Mouse (Mus musculus) ovary, postnatal 36 days (tissue): ENCODE results near the gene Nek1.

Experiments
- DNase-seq: peaks from one replicate; pipeline ENCODE4 v3.0.0; 2022; ENCODE audit warnings: low spot score, mixed read lengths

Gene Nek1

DNA sequence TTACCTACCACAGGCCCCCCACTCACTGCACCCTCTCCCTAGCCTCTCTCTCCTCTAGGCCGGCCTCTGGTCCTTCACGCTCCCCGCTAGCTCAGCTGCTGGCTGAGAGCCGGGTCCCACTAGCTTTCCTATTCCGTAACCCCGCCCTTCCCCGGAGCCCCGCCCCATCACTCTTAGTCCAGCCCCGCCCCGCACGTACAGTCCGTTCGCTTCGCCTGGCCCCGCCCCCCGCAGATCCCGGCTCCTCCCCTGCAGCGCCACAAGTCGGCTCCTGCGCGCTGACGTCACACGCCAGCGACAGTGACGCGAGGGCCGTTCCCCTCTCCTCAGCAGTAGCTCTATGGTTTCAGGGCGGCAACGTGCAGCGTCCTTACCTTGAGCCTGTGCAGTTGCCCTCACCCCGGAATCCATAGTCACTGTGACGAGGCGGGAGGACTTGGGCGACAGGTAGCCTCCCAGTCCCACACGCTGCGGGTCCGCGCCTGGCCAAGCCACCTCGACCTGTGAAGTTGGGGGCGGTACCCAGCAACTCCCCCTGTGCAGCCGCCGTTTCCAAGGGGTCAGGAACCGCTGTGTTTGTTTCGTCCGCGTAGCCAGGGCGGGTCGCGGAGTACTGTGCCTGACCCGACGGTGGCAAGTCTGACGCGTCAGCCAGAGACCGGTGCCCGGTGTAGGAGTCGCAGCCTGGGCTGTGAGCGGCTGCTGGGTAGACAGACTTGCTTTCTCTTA, at the start of gene Nek1:
Gene Nek1, plus strand, starts transcription at position 286 of the 729 bp plus-strand sequence.
- peak; percentile 97 for DNase-seq

DNA sequence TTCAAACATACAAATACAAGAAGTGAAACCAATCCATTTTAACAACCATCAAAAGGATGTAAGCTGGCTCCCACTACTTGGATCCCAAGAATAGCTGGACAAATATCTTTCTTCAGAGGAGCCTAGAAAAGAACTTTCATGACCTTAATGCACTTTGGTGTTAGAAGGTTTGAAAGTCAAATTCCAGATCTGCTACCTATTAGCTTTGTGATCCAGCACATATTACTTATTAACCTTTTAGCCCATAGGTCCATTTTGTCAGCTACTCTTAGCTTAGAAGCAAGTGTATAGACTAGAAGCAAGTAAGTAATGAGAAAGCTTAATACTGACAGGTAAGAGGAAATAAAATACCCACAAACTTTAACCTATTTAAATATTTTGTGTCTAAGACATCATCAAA, 45.5 kb upstream of the Nek1 start:
- no peak for DNase-seq

DNA sequence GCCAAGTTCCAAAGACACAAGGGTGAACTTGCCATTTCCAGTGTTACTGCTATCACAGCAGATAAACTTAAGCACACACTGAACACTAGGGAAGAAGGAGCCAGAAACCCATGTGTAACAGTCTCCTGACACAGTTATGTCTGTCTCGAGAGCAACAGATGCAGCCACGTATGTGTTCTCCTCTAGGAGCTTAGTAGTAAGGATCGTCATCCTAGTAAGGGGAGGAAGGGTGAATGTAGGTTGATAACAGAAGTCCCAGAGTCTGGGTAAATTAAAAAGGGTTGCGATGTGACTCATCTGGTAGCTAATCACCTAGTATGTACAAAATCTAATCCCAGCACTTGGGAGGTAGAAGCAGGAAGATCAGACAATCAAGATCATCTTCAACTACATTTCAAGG, 43.1 kb upstream of the Nek1 start:
- no peak for DNase-seq

DNA sequence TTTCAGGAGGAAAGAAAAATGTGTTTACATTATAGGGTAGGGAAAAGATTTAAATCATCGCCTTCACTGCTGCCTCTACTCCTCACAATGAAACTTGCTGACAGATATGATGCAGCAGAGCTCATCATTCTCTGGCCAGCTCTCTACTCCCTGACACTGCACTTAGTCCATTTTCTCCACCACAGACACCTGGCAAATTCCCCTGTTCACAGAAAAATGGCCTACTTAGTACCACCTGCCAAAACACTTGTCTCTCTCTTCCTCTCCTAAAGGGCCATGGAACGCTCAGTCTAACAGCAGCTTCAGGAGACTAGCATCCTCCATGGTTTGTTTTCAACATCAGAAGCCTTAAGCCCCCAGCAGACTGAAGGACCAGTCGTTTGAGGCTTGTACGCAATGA, 41.7 kb upstream of the Nek1 start:
- no peak for DNase-seq

DNA sequence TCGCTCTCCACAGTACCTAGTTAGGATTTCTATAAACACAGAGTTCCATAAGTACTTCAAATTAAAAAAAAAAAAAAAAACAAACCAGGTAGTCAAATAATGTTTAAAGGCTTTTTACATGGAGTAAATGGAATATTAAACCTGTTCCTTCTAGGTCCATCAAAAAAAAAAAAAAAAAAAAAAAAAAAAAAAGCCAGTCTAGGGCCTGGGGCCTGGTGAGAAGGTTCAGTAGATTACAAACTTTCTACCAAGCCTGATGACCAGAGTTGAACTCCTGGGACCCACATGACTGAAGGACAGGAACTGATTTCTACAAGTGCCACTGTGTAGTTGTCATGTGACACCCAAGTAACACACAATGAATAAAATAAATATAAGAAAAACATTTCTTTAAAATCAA, 41.2 kb upstream of the Nek1 start:
- no peak for DNase-seq

DNA sequence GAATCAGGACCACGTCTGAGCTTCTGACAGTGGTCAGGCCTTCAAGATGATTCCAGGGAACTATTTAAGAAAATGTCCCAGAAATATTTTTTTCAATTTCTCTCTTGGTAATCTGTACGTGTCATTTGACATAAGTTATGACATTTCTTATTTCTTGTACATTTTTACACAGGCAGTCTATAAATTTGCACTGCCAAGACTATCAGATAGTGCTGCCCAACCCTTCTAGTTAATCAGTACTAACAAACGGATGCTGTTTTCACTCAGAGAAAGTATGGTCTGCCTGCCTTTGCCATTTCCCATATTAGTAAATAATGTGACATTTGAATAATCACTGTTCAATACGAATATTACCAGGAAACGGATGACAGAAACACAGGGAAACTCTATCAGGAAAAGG, 40.2 kb upstream of the Nek1 start:
- DNase-seq: no peak

DNA sequence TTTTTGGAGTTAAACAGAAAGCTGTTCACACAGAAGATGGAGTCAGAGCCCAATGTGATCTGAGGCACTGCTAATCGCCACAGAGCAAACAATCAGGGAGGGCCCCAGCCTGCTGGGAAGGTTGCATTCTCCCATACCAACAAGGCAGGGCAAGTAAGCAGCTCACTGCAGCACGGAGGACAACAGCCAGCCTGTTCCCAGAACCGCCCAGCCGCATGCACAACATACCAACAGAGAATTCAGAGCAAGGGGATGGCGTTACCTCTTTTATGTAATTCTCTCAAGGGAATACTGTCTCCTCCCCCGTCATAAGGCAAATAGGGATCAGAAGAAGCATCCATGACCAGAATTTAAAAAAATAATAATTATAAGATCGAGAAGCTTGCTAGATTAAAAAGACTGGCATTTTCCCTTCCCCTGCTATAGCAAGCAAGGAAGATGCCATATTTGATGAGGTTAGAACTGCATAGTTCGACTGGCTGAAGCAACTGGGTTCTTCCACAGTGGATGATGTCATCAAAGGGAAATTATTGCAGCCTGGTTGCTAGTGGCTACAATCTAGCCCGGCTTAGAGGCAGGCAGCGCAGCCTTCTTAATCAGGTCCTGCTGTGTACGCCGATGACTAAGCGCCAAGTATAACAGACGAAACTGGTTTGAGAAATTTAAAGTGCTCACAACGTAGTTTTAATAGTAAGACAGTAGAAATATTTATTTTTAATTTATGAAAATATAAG, 38.5 kb upstream of the Nek1 start:
- DNase-seq: peak; percentile 49

DNA sequence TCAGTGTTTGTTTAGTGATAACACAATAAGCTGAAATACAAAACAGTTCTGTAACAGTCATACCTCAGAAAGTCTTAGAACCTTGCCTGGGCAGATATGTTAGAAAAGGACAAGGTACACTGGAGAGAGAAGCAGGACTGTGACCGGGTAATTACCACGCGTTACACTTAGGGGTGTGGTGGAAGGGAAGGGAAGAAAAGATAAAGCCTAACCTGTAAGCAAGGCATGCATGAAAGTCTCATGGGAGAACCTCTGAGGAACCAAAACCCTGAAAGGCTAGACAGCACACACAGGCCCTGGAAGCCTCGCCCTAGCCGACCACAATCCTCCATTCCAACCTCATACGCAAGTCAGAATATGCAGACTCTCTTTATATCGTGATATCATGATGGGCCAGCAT, 36.1 kb upstream of the Nek1 start:
- no peak for DNase-seq

DNA sequence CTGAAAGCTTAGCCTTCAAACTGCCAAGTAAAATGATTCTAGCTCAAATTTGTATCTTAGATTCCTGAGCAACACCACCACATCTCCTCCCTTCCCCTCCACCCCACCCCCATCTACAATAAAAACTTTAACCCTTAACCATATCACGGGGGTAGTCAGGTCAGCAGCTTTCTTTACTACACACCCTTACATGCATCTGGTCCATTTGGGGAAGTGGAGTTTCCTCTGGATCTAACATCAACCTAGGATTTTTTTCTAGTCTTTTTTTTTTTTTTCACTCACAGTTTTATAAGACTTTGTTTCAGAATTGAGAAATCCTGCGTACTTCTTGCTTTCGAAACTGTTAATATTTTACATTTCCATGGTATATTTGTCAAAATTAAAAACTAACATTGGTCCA, 30.2 kb upstream of the Nek1 start:
- no peak for DNase-seq

DNA sequence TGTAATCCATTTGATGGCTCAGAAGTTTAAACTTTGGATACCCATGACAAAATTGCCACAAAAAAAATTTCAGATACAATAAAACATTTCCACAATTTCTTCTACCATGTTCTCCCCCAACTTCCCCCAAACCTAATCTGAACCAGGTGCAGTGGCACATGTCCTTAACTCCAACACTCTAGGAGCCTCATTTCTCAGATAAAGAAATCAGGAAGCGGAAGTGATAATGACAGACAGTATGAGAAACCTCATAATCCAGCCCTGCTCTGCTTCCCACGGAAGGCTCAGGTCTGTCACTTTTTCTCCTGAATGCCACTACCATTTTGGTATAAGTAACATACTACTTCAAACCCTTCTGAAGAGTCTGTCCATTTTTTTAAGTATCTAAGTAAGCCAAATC, 29.1 kb upstream of the Nek1 start:
- no peak for DNase-seq

DNA sequence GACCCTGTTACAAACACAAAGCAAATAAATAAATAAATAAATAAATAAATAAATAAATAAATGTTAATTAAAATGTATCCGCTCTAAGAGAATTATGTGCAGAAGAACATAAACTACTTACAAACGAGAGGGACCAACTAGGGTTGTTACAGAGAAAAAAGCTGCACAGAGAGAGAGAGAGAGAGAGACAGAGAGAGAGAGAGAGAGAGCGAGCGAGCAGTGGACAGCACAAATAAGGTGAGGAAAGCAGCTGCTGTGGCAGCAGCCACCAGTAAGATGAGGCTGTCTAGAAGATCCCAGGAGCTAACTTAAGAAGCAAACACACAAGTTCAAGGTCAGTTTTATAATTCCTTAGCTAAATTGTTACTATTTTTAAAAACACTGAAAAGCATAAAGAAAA, 28.5 kb upstream of the Nek1 start:
- no peak for DNase-seq

DNA sequence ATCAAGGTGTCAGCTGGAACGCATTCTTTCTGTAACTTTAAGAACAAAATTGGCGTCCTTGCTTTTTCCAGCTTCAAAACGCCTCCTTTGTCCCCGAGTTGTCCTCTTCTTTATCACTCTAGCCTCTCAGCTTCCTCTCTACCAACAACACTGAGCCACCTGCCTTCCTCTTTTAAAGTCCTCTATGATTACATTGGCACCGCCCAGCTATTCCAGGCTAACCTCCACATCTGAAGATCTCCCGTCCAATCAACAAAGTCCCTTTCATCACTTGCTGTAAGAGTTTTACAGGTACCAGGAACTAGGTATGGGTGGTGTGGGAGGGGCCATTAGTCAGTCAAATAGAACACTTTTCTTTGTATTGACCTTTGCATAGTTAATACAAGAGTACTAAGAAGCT, 27.7 kb upstream of the Nek1 start:
- no peak for DNase-seq

DNA sequence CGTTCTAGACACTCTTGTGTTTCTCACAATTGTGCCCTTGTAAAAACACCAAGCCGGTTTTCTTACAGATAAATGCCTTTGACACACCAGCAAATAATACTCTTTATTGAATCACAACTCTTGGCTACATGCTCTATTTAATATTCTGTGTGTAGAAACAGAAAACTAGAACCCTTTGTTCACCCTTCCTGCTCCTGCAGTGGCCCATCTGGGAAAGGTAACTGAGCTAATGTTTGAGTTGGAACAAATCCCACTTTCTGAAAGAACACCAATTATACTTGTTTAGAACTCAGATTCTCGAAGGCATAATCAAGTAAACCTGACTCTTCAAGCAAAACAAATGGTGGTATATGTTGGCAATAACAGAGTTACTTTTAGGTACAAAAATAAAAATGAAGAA, 27.3 kb upstream of the Nek1 start:
- no peak for DNase-seq

DNA sequence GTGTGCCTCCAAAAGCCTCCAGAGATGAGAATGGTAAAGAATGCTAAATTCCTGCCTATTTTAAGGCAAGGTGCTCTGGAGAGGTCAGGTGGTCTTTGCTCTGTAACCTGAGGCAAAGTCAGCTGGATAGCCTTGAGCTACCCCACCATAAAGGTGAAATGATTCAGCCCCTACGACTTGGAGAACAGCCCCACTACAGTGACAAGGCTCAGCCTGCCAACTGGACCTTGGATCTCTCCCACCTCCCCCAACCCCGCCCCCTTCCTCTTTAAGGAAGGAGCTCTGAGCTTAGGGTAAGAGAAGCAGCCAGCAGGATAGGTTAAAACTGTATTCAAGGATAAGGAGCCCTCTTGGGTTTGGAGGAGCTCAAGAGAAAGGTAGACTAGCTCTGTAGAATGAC, 23.9 kb upstream of the Nek1 start:
- DNase-seq: no peak

DNA sequence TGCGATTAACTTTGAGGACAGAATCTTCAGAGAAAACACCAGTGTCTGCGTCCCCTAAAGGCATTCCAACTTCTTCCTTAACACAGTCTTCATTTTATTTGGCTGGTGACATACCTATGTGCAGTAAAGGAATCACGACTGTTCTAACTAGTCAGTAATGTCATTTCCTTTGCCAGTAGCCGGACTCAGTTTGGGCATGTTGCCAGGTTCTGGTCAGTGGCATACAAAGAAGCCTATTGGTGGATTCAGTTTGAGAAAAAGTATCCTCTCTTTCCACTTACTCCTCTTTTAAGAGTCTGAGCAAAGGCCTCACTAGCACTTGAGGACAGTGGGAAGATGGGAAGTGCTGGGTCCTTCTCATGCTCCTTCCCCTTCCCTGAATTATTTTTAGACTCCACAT, 21.2 kb upstream of the Nek1 start:
- no peak for DNase-seq

DNA sequence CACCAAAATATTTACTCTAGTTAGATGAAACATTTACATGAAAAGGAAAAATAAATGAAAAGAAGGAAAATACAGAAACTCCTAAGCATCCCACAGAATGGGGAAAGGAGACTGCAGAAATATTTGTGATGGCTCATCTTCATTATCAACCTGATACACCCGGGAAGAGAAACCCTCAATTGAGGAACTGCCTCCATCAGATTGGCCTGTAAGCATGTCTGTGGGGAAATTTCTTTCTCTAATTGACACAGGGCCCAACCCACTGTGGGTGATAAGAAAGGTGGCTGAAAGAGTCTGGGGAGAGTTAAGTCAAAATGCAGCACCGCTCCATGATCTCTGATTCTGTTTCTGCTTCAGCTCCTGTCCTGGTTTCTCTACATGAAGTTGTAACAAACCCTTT, 19.5 kb upstream of the Nek1 start:
- no peak for DNase-seq

DNA sequence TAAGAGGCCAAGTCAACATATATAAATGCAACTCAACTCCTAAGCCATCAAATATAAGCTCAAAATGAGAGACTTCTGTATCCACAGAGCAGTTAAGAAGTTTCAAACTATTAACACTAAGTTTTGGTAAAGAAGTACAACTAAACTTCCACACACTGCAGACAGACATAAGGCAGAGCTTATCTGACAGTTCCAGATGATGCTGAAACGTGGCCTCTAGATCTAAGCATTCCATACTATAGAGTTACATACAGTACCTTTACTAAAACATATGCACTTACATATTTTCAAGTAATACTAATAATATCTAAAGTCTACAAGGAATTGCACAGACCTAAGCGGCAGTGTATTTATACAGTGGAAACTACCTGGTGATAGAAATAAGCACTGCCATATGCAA, 18.2 kb upstream of the Nek1 start:
- no peak for DNase-seq

DNA sequence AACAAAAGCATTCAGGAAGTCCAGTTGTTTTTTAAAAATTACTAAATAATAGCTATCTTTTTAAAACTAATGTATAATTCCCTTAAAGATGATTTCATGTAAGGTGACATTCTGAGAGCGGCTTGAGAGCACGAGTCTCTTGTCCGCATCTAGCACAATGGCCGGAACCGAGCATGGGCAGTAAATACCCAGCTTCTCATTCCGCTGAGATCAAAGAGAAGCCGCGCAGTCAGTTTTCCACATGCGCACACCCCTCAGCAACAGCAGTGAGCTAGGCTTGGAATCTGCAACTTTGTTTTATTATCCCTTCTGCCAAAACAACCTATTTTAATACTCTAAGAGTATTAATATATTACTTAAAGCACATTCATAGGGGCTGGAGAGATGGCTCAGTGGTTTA, 16.2 kb upstream of the Nek1 start:
- DNase-seq: no peak

DNA sequence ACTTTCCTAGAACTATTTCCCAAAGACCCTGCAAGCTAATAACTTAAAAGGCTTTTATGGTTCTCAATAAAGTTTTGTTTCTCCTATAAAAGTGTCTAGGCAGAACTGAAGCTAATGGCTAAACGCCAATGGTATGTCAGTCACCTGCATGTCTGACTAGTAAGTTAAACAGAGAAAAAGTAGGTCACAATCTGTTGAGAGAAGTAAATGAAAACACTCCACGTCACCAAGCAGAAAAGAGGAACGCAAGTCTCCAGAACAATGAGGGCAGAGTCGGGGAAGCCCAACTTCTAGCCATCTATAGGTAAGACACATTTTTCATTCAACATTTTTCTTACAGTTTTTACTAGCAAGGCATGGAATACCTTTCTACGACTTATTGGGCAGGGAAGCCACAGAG, 14.5 kb upstream of the Nek1 start:
- no peak for DNase-seq

DNA sequence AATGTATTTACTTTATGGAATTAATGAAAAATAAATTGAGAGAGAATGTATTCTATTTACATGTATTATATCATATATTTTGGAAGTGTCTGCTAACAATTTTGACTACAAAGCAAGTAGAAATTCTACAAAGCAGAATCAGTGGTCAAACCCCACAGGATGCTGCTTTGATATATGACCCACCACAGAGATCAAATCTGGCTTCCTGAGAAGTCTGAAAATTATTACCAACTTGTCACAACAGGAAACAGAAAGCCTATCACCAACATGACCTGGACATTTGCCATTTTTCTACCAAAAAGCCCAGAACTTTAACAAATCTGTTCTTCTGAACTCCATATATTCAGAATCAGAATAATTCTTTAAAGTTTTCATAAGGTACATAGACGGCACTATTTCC, 11.6 kb upstream of the Nek1 start:
- DNase-seq: no peak

DNA sequence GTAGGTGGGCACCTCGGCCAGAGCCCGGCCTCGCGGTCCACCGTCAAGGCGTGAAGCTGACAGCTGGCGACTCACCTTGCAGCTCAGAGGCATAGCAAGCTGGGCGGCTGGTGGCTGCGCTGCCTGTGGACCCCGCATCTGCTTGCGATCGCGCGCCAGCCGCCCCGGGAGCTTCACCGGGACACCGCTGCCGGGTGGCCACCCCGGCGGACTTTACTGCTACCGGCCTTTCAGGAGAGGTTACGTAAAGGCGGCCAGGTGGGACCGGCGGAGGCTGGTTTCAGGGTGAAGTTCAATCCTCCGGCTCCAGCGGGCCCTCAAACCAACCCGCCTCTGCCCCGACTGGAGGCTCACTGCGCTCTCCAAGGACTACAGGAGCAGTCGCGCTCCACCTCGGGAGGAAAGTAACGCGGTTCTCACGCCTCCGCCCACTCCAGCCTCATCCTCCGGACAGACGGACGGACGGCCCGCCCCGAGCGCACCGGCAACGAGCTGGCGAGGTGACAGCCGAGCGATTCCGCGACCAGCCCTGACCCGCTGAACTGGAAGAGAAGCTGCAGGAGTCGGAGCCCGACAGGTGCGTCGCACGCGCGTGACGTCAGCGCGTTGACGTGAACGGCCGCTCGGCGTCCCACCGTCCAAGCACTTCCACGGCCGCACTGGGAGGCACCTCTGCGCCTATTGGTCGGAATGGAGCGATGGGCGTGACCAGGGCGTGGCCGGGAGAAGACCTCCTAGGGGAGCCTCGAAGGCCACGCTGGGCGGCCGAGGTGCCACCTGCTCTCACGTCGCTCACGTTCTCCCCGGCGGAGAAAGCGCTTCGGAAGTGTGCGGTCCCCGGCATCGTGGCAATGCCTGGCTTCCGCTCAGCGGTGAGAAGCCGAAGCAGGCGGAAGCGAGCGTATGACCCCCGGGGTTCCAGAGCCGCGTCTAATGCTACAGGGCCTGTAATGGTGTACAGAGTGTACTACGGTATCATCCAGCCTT, 10.0 kb upstream of the Nek1 start, which contains the start of gene Clcn3:
Gene Clcn3, minus strand, starts transcription at position 600 of the 987 bp plus-strand sequence.
- DNase-seq: peak; percentile 96

DNA sequence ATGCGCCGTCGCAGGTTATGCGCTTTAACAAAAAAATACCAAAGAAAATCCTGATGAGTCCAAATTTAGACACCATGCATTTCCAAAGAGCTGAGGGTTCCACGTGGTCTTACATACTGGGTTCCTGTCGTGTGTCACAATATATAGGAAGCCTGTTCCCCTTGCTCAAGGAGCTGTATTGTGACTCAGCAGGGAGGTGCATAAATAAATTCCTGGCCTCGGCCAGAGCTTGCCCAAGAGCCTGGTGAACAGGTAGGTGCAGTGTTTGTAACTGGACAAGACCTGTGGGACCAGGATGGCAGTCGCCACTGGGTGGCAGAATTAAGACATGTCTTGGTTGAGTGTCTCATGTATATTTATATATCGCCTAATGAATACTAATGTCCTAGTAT, 9.3 kb upstream of the Nek1 start:
- peak; percentile 39 for DNase-seq
